Mouse (Mus musculus): Measurements from ENCODE around the gene Serpina6. TPM values are rescaled to one million over a fixed set of nuclear protein-coding genes. Genes with fewer than 3 reads are reported as not detected.
A peak's percentile ranks its signal among the peaks of the same experiment; 100 is the strongest.

Gene Serpina6
- polyA plus RNA-seq, 1 experiment from 2014 or later, result 75.1 TPM

- no peak overlapping the region for H3K9ac ChIP-seq (ENCODE audit: low read length)
- no peaks in the 10 kb centered on the region for H3K36me3 ChIP-seq (ENCODE audit: control insufficient read depth, insufficient read depth, low read length)
- H3K4me1 ChIP-seq (replicated peaks; ENCODE audit: control insufficient read depth, insufficient read depth, low read length), result no peaks in the 10 kb centered on the region
- no peak overlapping the region for H3K27ac ChIP-seq (ENCODE audit: low read depth)
- no peak overlapping the region for H3K4me3 ChIP-seq (ENCODE audit: low read depth, low read length)
- no peaks in the 10 kb centered on the region for H3K9me3 ChIP-seq (ENCODE audit: control insufficient read depth, low read length)
- H3K4me2 ChIP-seq (ENCODE audit: low read length), result no peak overlapping the region
- 39% methylated on average over 5 of the region's 5 CpGs for WGBS
- ATAC-seq (replicated peaks; ENCODE audit: low FRiP score, low TSS enrichment, low read depth), result no peak
- H3K27me3 ChIP-seq (replicated peaks; ENCODE audit: control insufficient read depth, insufficient read depth, low read length), result no peaks in the 10 kb centered on the region
- DNase-seq (ENCODE audit: low spot score), result peak; percentile 25
These were observed 12.4 kb downstream of the Serpina6 start for GRCm38 (mm10) chr12:103644601-103645000.

- H3K27me3 ChIP-seq (replicated peaks; ENCODE audit: control insufficient read depth, insufficient read depth, low read length), result no peaks in the 10 kb centered on the region
- no peaks in the 10 kb centered on the region for H3K4me1 ChIP-seq (replicated peaks; ENCODE audit: control insufficient read depth, insufficient read depth, low read length)
- 75% methylated on average over 3 of the region's 3 CpGs for WGBS
- H3K9ac ChIP-seq (ENCODE audit: low read length), result no peak overlapping the region
- no peaks in the 10 kb centered on the region for H3K36me3 ChIP-seq (ENCODE audit: control insufficient read depth, insufficient read depth, low read length)
- no peak overlapping the region for H3K27ac ChIP-seq (ENCODE audit: low read depth)
- H3K4me3 ChIP-seq (ENCODE audit: low read depth, low read length), result no peak overlapping the region
- ATAC-seq (replicated peaks; ENCODE audit: low FRiP score, low TSS enrichment, low read depth) (no peak), DNase-seq (ENCODE audit: low spot score) (peak; percentile 27)
- H3K9me3 ChIP-seq (ENCODE audit: control insufficient read depth, low read length), result no peaks in the 10 kb centered on the region
- H3K4me2 ChIP-seq (ENCODE audit: low read length), result no peak overlapping the region
These were observed 13.2 kb downstream of the Serpina6 start for GRCm38 (mm10) chr12:103643818-103644217.

- Histone ChIP-seq H3K4me3 (ENCODE audit: low read depth, low read length) (no peak overlapping the region), H3K27me3 (replicated peaks; ENCODE audit: control insufficient read depth, insufficient read depth, low read length) (no peaks in the 10 kb centered on the region), H3K9ac (ENCODE audit: low read length) (no peak overlapping the region), H3K4me2 (ENCODE audit: low read length) (no peak overlapping the region), H3K4me1 (replicated peaks; ENCODE audit: control insufficient read depth, insufficient read depth, low read length) (no peaks in the 10 kb centered on the region), H3K36me3 (ENCODE audit: control insufficient read depth, insufficient read depth, low read length) (no peaks in the 10 kb centered on the region), H3K9me3 (ENCODE audit: control insufficient read depth, low read length) (no peaks in the 10 kb centered on the region), H3K27ac (ENCODE audit: low read depth) (no peak overlapping the region)
- ATAC-seq (replicated peaks; ENCODE audit: low FRiP score, low TSS enrichment, low read depth), result 0 out of 2 replicates have a peak, but pooled peaks have one; percentile 40
- peak; percentile 98 for DNase-seq (ENCODE audit: low spot score)
- WGBS, result 0% methylated on average over 2 of the region's 2 CpGs
These were observed 13.7 kb downstream of the Serpina6 start for GRCm38 (mm10) chr12:103643336-103643735.

GRCm38 (mm10) chr12:103635846-103636245, 21.2 kb downstream of the Serpina6 start:
- Histone ChIP-seq H3K4me2 (ENCODE audit: low read length) (no peak overlapping the region), H3K9me3 (ENCODE audit: control insufficient read depth, low read length) (no peaks in the 10 kb centered on the region), H3K27me3 (replicated peaks; ENCODE audit: control insufficient read depth, insufficient read depth, low read length) (no peaks in the 10 kb centered on the region), H3K36me3 (ENCODE audit: control insufficient read depth, insufficient read depth, low read length) (no peaks in the 10 kb centered on the region), H3K4me3 (ENCODE audit: low read depth, low read length) (no peak overlapping the region), H3K4me1 (replicated peaks; ENCODE audit: control insufficient read depth, insufficient read depth, low read length) (no peaks in the 10 kb centered on the region), H3K27ac (ENCODE audit: low read depth) (no peak overlapping the region), H3K9ac (ENCODE audit: low read length) (no peak overlapping the region)
- ATAC-seq (replicated peaks; ENCODE audit: low FRiP score, low TSS enrichment, low read depth) (no peak), DNase-seq (ENCODE audit: low spot score) (no peak)
- WGBS, result 76% methylated on average over 2 of the region's 2 CpGs

GRCm38 (mm10) chr12:103634430-103634829, 22.6 kb downstream of the Serpina6 start:
- Histone ChIP-seq H3K9me3 (ENCODE audit: control insufficient read depth, low read length) (no peaks in the 10 kb centered on the region), H3K36me3 (ENCODE audit: control insufficient read depth, insufficient read depth, low read length) (no peaks in the 10 kb centered on the region), H3K27me3 (replicated peaks; ENCODE audit: control insufficient read depth, insufficient read depth, low read length) (no peaks in the 10 kb centered on the region), H3K4me2 (ENCODE audit: low read length) (no peak overlapping the region), H3K4me1 (replicated peaks; ENCODE audit: control insufficient read depth, insufficient read depth, low read length) (no peaks in the 10 kb centered on the region), H3K4me3 (ENCODE audit: low read depth, low read length) (no peak overlapping the region), H3K9ac (ENCODE audit: low read length) (no peak overlapping the region), H3K27ac (ENCODE audit: low read depth) (no peak overlapping the region)
- WGBS, result 82% methylated on average over 2 of the region's 2 CpGs
- no peak for ATAC-seq (replicated peaks; ENCODE audit: low FRiP score, low TSS enrichment, low read depth)
- peak; percentile 24 for DNase-seq (ENCODE audit: low spot score)

- ATAC-seq (replicated peaks; ENCODE audit: low FRiP score, low TSS enrichment, low read depth), result 0 out of 2 replicates have a peak, but pooled peaks have one; percentile 55
- 57% methylated on average over 3 of the region's 3 CpGs for WGBS
- DNase-seq (ENCODE audit: low spot score), result peak; percentile 51
- no peaks in the 10 kb centered on the region for H3K4me1 ChIP-seq (replicated peaks; ENCODE audit: control insufficient read depth, insufficient read depth, low read length)
- H3K9me3 ChIP-seq (ENCODE audit: control insufficient read depth, low read length), result no peaks in the 10 kb centered on the region
- no peak within 1 kb of the TSS for H3K27ac ChIP-seq (ENCODE audit: low read depth)
- no peaks in the 10 kb centered on the region for H3K36me3 ChIP-seq (ENCODE audit: control insufficient read depth, insufficient read depth, low read length)
- no peak within 1 kb of the TSS for H3K4me2 ChIP-seq (ENCODE audit: low read length)
- H3K4me3 ChIP-seq (ENCODE audit: low read depth, low read length), result no peak within 1 kb of the TSS
- H3K27me3 ChIP-seq (replicated peaks; ENCODE audit: control insufficient read depth, insufficient read depth, low read length), result no peaks in the 10 kb centered on the region
- no peak within 1 kb of the TSS for H3K9ac ChIP-seq (ENCODE audit: low read length)
These were observed 25.8 kb downstream of the Serpina6 start, which contains the start of gene Serpina10 for GRCm38 (mm10) chr12:103631203-103631612. Gene Serpina10, minus strand, starts transcription at chr12:103631444.

- Histone ChIP-seq H3K27me3 (replicated peaks; ENCODE audit: control insufficient read depth, insufficient read depth, low read length) (no peaks in the 10 kb centered on the region), H3K4me3 (ENCODE audit: low read depth, low read length) (no peak overlapping the region), H3K27ac (ENCODE audit: low read depth) (no peak overlapping the region), H3K9me3 (ENCODE audit: control insufficient read depth, low read length) (no peaks in the 10 kb centered on the region), H3K4me1 (replicated peaks; ENCODE audit: control insufficient read depth, insufficient read depth, low read length) (no peaks in the 10 kb centered on the region), H3K9ac (ENCODE audit: low read length) (no peak overlapping the region), H3K4me2 (ENCODE audit: low read length) (no peak overlapping the region), H3K36me3 (ENCODE audit: control insufficient read depth, insufficient read depth, low read length) (no peaks in the 10 kb centered on the region)
- WGBS, result 73% methylated on average over 10 of the region's 10 CpGs
- no peak for DNase-seq (ENCODE audit: low spot score)
- ATAC-seq (replicated peaks; ENCODE audit: low FRiP score, low TSS enrichment, low read depth), result peak; percentile 55; the same call in 1 of the 2 replicates
These were observed 40.2 kb downstream of the Serpina6 start for GRCm38 (mm10) chr12:103616860-103617261.

GRCm38 (mm10) chr12:103615734-103616133, 41.3 kb downstream of the Serpina6 start:
- no peak overlapping the region for H3K9ac ChIP-seq (ENCODE audit: low read length)
- no peaks in the 10 kb centered on the region for H3K4me1 ChIP-seq (replicated peaks; ENCODE audit: control insufficient read depth, insufficient read depth, low read length)
- no peaks in the 10 kb centered on the region for H3K27me3 ChIP-seq (replicated peaks; ENCODE audit: control insufficient read depth, insufficient read depth, low read length)
- no peak overlapping the region for H3K27ac ChIP-seq (ENCODE audit: low read depth)
- H3K4me3 ChIP-seq (ENCODE audit: low read depth, low read length), result no peak overlapping the region
- no peaks in the 10 kb centered on the region for H3K9me3 ChIP-seq (ENCODE audit: control insufficient read depth, low read length)
- ATAC-seq (replicated peaks; ENCODE audit: low FRiP score, low TSS enrichment, low read depth) (no peak), DNase-seq (ENCODE audit: low spot score) (no peak)
- 77% methylated on average over 4 of the region's 4 CpGs for WGBS
- H3K4me2 ChIP-seq (ENCODE audit: low read length), result no peak overlapping the region
- no peaks in the 10 kb centered on the region for H3K36me3 ChIP-seq (ENCODE audit: control insufficient read depth, insufficient read depth, low read length)

GRCm38 (mm10) chr12:103615141-103615540, 41.9 kb downstream of the Serpina6 start:
- Histone ChIP-seq H3K9ac (ENCODE audit: low read length) (no peak overlapping the region), H3K27me3 (replicated peaks; ENCODE audit: control insufficient read depth, insufficient read depth, low read length) (no peaks in the 10 kb centered on the region), H3K4me2 (ENCODE audit: low read length) (no peak overlapping the region), H3K4me1 (replicated peaks; ENCODE audit: control insufficient read depth, insufficient read depth, low read length) (no peaks in the 10 kb centered on the region), H3K4me3 (ENCODE audit: low read depth, low read length) (no peak overlapping the region), H3K36me3 (ENCODE audit: control insufficient read depth, insufficient read depth, low read length) (no peaks in the 10 kb centered on the region), H3K9me3 (ENCODE audit: control insufficient read depth, low read length) (no peaks in the 10 kb centered on the region), H3K27ac (ENCODE audit: low read depth) (no peak overlapping the region)
- ATAC-seq (replicated peaks; ENCODE audit: low FRiP score, low TSS enrichment, low read depth) (no peak), DNase-seq (ENCODE audit: low spot score) (no peak)
- 78% methylated on average over 1 of the region's 1 CpGs for WGBS
